Mouse (Mus musculus) cerebellum, postnatal 10 days (tissue): ENCODE measurements at regions not wholly inside any gene's neighbourhood (a gene's known extent, or its start where the extent isn't known, plus 50 kb on each side); places are given as distances from the start of the nearest gene placed in this dataset.
A peak's percentile ranks its signal among the peaks of the same experiment; 100 is the strongest.

Source experiments
- DNase-seq, 2 experiments: peaks; one replicate each; pipeline ENCODE4 v3.0.0; 2021; ENCODE audit warnings: mixed read lengths in 2 of 2

DNA sequence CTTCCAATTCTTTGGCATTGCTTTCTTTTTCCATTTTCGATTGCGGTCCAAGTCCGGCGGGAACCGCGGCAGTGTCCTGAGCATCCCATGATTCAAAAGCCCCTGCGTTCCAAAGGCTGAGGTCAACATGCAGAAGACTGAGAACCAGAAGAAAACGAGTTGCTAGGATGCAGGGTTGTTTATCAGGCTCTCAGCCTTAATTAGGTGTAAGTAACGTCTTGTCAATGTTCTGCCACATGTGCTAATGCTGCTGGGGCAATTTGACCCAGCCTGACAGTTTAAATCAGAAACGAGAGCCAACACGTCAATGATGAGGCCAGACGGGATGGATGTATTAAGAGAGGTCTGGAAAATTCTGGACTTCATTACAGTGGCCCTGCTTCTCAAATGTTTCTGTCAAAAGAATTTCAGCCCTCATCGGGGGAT is 239.4 kb downstream of the Gm45692 start:
- DNase-seq, result no peak

DNA sequence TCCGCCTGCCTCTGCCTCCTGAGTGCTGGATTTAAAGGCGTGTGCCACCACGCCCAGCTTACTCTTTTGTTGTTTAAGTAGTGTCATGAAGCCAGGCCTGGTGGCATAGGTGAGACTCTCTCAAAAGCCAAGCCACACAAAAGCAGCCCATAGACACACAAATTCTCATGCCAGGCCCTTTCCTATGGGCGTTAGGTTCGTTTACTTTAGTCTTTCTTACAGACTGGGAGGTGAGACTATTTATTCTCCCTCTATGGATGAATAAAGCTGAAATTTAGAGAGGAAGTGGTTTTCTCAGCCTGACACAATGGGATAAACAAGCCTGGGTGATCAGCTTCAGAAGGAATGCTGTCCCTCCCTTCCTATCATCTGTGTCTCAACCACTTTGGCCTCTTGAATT is 243.0 kb downstream of the Gm45692 start:
- DNase-seq, result no peak

DNA sequence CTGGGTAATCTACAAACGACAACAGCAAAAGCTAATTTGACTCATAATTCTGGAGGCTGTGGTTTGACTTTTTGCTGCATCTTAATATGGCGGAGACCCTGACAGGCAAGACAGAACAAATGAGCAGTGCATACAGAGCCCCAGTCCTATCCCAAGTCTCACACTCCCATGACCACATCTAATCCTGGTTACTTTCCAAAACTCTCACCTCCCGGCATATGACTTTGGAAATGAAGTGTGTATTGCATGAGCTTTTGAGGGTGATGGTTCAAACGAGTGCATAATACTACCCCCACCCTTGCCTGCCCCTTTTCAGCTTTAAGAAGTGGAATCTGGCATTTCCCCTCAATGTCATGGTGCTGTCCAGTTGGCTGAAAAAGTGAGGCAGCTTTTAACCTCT is 244.3 kb downstream of the Gm45692 start:
- no peak for DNase-seq

DNA sequence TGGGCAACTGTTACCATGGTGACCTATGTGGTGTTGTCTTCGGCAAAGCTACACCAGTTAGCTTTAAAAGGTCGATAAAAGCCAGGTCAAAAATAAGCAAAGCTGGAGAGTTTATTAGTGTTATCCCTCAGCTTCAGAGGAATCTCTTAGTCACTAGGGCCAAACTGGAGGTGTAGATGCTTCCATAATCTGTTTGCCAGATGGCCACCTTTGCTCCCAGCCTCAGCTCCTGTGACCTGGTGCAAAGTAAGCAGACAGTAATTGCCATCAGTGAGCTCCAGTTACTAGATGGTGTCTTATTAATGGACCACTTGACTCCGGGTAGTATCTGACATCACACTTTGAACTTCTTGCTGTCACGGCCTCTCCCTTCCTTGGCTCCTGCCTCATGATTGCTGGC is 245.3 kb downstream of the Gm45692 start:
- DNase-seq, result no peak

DNA sequence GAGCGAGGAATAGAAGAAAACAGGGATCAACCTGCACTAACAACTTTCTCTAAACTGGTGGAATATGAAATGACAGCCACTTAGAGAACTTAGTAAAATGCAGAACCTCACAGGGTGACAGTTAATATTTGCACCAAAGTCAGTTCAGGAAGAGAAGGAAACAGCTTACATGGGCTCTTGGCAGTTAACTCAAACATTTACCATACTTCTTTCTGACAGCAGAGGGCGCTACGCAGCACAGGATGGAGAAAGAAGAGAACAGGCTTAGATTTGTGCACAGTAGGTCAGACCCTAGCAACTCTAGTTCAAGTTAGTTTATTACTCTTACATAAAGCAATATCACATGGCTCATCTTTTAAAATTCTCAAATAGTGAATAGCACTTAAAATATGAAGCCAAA is 261.3 kb downstream of the Gm45692 start:
- DNase-seq, result peak; percentile 87 to 91

DNA sequence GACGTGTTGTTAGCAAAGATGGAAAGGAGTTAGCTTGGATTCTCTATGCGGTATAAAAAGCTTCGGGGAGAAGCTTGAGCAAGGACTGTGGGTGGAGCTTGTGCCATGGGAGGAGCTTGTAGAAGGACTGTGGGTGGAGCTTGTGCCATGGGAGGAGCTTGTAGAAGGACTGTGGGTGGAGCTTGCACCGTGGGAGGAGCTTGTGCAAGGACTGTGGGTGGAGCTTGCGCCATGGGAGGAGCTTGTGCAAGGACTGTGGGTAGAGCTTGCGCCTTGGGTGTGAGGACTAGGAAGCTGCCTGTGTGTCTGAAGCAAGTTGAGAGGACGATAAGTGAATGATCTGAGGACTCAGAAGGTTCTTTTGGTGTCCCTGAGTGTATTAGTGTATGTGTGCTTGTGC is 263.1 kb downstream of the Gm45692 start:
- DNase-seq, result no peak

DNA sequence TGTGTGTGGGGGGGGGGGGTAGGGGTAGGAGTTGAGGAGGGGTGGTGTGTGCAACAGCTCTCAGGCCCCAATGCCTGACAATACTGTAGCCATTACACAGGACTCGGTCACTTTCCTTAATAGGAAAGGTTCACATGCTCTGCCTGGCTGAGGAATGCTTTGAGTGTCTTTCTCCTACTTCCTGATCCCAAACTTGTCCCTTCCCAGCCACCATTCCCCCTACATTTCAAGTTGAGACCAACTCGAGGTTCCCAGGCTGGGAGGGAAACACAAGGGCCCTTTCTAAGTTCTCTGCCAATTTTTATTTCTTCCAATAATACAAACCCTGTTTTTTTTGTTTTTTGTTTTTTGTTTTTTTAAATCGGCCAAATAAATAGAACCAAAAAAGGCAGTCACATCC is 264.6 kb downstream of the Gm45692 start:
- no peak for DNase-seq

DNA sequence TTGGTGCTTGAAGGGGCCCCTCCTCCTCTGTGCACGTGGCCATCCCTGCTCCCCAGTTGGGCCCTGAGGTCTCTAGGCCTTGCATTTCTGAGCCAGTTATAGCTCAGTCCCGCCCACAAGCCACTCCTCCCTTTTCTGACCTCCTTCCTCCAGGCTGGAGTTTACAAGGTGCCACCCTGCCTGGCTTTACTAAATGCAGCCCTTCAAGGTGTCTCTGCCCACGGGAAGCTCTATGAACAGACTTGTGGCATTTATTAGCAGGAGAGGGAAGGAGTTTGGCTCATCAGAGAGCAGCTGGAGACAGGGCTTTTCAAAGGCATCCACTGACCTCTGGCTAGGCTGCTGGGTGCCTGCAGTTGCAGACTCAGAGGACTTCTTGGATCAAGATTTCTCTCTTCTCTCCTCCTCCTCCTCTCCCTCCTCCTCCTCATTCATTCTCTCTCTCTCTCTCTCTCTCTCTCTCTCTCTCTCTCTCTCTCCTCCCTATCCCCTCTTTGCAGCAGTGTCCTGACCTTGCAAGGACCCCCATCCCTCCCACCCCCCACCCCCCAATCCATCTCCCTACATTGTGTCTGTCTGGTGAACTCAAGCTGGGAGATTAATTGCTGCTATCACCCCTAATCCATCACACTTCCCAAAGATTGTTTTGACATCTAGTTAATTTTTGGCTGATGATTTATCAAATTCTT is 265.1 kb downstream of the Gm45692 start:
- DNase-seq, result peak in 1 of 2 experiments; percentile 20

DNA sequence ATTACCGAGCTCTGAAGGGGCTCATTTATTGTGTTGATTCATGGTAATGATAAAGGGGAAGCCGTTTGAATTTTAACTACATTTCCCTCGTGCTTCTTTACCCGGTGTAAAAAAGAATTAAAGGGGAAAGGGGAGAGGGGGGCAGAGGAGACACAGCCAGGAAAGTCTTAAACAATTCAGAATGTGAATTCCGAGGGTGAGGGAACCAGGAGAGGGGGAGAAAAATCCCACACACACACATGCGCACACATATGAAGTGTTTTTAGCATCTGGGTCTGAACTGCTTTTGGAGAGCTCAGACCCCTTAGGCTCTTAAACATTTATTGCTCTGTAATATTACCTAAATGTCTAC is 265.6 kb downstream of the Gm45692 start:
- no peak for DNase-seq

DNA sequence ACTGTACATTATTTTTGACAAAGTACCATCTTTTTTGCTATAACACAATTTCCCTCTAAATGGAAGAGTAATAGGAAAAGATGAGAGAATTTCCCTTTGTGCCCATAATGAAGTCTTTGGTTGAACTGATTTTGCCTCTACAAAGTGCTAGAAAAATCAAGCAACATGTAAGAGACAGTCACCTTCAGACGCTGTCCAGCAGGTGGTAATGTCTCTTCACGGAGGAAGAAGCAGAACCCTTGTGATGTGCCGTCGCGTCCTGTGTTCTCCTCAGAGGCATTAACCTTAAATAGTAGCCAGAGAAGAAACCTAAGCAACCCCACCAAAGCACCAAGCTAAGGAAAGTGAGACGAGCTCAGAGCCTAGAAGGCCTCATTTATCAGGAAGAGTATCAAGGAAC is 275.7 kb downstream of the Gm45692 start:
- DNase-seq, result no peak

DNA sequence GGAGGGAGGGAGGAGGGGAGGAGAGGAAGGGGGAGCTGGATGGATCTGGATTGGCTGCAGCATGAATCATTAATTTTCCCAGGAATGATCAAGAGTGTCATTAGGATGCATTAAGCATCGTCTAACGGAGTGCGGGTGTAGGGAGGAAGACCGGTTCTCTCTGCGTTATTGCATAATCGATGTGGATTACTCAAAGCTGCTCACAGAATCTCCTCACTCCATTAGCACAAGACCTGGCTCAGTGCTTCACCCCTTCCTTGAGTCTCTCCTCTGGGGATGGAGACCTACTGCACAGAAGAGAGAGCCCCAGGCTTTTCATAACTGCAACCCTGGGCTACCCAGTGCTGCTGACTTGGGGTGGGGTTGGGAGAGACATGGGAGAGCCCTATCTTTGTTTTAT is 300.7 kb downstream of the Gm45692 start:
- no peak for DNase-seq

DNA sequence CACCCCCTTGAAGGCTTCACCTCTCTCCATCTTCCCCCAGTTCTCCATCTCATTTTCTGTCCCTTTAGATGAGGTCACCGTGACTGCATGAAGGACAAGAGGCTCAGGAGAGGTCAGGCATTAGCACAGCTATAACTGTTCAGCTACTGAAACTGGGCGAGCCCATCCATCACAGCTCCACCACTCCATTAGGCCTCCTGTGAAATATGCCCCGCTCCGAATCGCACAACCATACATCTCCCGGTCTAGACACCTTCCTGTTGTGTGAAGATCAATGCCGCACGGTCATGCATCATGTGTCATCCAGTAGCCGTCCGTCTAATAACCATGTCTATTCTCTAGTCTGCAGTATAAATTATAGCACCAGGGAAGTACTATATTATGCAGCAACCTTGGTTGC is 301.2 kb downstream of the Gm45692 start:
- DNase-seq, result no peak

DNA sequence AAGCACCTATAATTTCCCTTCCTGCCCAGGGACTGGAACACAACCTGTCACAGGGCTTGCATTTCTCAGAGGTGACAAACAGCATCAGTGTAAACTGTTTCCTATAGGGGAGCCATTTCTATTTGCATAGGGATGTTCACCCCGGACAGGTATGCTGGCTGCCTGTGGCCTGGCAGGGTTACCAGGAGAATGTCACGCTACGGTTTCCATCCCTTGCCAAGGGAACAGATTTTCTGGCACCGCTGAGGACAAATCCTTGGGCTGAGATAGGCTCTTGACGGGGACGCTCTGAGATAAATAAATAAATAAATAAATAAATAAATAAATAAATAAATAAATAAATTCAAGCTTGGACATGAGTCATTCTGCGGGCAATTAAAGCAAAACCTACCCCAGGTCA is 308.0 kb downstream of the Gm45692 start:
- DNase-seq, result peak; percentile 55 to 61

DNA sequence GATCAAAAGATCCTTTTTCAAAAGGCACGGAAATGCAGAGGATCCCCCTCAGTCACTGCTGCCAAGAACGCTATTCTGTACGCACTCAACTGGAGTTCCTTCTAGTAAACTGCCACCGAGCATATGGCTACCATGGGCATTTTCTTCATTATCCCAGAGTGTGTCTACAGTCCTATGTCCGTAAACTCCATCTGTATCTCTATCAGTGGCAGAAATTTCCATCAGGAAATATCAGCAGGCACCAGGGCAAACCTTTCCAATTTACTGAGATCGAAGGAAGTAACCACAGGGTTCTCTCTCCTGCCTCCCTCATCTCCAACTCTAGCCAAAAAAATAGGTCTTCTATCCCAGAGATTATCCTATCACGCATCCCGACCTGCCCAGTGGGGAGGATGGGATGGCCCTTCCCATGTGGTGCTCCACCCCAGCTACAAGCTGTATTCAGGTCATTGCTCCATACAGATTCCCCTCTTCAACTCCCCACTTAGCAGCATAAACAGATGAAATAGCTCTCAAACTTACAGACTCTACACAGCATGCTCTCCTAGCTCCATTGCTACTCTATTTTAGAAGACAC is 310.5 kb downstream of the Gm45692 start:
- DNase-seq, result peak; percentile 44 to 75

DNA sequence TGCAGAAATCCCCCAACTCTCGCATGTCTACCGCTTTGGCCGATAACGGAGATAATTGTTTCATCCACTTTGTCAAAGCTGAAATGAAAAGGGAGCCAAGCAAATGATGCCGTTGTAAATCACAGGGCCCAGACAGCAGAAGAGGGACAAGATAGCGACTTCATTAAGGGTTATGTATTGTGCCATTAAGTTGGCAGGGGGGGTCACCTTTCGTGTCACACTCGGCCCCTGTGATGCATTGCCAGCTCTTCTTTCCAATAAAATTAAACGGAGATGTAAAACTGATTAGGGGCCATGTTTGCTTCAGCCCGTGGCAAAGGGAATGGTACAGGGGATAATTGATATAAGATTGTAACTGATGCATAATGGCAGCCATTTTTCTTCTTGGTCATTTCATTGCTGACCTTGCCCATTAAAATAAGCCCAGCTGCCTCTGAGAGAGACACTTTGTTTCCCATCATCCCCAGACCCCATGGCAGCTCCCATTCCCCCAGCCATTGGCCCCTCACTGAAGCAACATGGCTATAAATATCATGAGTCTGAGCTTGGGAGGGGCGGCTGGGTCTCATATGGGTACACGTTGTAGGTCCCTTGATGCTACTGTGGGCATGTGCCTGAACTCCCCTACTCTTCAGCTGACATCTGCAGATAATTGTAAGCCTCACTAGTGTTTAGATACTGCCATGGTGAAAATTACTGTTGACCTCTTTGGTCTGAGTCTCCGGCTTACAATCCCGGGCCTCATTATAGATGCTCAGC is 313.0 kb downstream of the Gm45692 start:
- DNase-seq, result no peak

DNA sequence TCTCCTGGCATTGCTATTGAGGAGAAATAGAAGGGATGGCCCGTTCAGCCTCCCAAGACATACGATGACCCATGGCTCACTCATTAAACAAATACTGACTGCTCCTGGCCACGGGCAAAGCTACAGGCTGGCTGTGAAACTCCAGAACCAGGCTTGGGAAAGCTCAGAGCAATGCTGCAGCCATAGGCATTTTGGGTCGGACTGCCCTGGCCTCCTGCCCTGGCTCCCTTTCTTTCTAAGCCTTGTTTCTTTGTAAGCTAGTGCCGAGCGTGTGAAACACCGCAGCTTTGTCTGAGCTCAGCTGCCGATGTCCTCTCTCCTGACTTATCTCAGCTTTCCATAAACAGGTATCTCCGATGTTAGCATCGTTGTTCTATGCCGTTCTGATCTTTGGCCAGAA is 316.9 kb downstream of the Gm45692 start:
- no peak for DNase-seq

DNA sequence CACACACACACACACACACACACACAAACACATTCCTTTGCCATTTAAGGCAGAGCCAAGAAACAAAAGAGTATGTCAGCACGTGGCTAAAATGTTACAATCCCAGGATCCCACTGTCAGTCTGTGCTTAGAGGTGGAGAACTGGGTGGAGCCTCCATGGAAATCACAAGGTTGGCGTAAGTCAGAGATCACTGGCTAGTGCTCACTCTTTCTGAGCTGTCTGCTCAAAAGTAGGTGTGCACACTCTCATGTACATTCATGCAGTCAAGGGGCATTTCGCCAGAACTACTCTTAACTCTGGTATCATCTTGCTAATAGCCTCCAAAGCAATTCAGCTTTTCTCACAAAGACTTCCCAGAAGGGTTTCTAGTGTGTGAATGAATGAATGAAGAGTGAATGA is 318.2 kb downstream of the Gm45692 start:
- no peak for DNase-seq

DNA sequence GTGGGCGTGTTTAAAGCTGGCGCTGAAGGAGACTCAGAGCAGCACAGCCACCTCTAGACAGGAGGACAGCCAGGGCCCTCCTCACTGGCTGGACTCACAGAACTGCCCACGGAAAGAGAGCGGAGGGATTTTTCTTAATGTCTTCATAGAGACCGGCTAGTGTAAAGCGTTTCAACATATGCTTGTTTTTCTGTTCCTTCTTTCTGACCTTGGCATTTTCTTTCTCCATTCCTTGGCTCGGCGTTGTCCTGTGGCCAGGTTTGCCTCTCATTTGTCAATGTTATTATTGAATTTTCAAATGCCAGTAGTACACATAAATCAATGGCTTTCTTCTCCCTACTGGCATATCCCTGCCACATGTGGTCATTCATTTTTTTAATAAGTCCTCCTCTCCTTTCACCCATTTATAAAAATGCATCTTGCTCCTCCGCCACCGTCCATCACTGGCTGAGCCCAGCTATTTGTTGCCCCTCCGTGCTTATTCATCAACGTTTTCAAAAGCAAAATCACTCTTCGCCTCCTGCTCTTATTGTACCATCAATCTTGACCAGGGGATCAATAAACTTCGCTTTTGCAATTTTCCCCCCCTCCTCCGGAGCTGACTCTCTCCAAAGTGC is 319.0 kb downstream of the Gm45692 start:
- no peak for DNase-seq

DNA sequence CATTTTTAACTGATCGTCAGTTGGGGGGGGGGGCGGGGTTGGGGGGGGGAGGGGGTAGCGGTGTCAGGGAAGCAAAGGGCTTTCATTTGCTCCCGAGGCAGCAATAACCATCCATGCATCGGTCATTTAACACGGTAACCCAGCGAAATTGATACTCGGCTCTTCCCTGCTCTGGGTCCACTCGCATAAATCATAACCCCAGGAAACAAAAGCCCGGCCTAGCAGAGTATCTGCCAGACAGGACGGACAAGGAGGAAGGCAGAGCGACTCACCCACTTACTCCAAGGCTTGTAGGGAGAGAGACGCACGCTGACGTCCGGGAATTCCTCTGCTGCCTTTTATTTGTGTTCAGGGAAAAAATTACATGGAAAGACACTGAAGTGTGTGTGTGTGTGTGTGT is 319.5 kb downstream of the Gm45692 start:
- DNase-seq, result no peak

DNA sequence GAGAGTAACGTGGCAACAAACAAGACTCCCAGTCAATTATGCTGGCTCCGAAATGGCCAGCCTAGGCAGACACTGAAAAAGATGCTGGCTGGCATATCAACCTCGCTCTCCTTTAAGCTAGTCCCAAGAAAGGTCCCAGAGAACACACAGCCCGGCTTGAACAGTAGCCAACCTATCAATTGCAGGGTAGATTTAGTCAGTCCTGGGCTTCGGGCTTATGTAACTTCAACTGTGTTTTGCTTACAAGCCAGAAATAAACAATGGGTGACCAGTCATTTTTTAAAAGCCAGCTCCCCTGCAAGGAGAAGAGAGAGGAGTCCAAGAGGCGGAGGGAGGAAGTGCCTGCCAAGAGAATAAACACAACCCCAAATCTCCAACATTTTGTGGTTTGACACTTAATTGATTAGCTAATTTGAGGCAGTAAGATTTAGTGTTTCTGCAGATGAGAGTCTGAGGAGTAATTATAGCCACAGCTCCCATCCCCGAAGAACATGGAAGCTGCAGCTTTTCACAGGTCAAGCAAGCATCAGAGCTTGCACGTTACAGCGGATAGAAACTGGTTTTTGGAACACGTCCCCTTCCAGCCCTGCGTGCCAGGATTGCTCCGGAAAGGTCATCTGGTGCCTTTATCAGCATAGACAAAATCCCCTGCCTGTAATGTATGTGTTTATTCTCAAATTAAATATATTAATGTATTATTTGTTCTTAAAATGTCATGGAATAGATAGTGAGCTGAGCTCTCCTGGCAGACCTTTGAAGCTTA is 322.1 kb downstream of the Gm45692 start:
- DNase-seq, result peak; percentile 88 to 90

DNA sequence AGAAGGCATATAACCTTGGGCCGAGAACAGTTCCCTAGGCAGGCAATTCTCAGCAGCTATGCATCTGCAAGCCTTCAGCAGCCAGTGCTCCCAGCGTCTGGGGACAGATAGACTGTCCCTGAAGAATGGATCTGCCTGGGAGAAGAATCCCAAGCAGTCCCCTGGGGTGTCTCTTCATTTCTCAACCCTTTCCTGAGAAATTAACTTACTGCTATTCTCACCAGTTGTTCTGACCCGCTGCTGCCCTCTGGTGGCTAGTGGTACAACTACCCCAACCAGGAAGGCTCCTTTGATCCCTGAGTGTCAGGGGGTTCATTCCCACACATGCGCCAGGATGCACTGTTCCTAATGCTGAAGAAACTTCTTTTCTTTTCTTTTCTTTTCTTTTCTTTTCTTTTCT is 323.7 kb downstream of the Gm45692 start:
- DNase-seq, result peak; percentile 89 to 91

DNA sequence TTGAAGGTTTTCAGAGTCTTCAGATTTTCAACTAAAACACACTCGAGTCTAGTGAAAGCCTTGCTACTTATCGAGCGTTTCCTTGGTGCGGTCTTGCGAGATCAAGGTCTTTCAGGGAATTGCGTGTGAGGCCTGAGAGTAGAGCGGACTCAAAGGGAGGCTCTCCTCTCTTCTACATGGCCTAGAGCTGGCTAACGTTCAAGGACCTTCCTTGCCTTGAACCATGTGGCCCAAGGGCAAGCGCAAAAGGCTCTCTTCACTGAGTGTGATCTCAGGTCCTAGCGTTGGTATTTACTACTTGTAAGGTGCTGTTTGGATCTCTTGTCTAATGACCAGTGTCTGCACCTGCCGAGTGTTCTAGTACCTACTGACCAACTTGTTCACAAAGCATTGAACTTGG is 324.4 kb downstream of the Gm45692 start:
- no peak for DNase-seq

DNA sequence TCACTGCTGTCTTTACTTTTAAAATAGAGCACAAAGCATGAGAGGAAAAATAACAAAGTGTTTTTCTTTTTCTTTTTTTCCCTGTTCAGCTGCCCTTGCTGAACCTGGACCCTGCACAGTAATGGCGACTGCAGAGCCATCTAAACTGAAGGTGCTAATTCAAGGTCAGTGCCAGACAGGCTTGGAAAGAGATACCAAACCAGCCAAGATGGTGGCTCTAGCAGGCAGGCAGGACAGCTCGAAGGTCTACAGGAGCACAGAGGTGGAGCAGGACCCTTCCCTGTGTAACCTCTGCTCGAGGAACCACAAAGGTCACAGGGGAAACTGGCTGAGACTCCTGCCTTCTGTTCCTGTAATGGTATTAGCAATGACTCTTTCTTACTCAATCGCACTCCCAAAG is 326.7 kb downstream of the Gm45692 start:
- DNase-seq, result no peak
